Mouse (Mus musculus) thymus, postnatal 14 days (tissue): ENCODE measurements around the gene Npl.
"Not testable (repeated sequence)": the region's sequence is repeated elsewhere in the genome, so short reads cannot be mapped to it uniquely, and the experiment has no call there.

ENCODE experiments used
- DNase-seq: peaks from one replicate; pipeline ENCODE4 v3.0.0; 2021

Npl gene

DNA sequence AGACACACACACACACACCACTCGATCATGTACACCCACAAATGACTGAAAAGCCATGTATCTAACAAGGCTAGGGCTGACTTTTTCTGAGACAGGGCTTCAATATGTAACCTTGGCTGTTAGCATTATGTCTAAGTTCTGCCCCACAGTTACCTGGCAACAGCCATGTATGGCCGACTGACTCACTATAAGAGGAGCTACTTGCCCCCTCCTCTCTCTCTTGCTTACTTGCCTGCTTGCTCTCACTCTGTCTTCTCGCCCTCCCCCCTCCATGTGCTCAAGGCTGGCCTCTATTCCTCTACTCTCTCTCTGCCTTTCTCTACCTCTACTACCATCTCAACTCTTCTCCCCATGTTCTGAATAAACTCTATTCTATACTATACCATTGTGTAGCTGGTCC, 9.1 kb downstream of the Npl start:
- DNase-seq = no peak

GRCm38 (mm10) chr1:153539739-153540333, 10.0 kb downstream of the Npl start:
- DNase-seq = no peak

GRCm38 (mm10) chr1:153535611-153536010, 14.2 kb downstream of the Npl start:
- no peak for DNase-seq

GRCm38 (mm10) chr1:153532896-153533295, 16.9 kb downstream of the Npl start:
- not testable (repeated sequence) for DNase-seq

DNA sequence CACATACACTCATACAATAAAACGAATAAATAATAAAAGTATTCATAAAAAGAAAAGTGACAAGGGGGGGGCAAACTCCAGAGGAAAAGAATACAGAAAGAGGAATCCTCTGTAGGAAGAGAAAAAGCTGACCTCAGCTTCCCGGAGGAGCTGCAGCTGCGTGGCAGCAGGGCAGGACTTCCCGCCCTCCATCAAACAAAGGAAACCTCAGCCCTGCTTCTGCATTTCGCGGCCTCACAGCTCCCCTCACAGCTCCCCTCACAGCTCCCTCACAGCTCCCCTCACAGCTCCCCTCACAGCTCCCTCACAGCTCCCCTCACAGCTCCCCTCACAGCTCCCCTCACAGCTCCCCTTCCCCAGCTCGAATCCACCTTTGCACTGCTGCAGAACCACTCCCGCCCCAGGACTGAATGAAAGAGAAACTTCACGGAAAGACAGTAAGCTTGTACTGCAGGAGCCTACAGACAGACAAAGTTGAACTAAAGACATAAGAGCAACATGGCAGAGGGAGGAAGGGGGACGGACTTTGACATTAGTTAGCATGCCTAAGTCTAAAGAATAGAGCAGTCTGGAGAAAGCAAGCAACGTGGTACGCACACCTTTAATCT, 17.5 kb downstream of the Npl start:
- peak; percentile 84 for DNase-seq

DNA sequence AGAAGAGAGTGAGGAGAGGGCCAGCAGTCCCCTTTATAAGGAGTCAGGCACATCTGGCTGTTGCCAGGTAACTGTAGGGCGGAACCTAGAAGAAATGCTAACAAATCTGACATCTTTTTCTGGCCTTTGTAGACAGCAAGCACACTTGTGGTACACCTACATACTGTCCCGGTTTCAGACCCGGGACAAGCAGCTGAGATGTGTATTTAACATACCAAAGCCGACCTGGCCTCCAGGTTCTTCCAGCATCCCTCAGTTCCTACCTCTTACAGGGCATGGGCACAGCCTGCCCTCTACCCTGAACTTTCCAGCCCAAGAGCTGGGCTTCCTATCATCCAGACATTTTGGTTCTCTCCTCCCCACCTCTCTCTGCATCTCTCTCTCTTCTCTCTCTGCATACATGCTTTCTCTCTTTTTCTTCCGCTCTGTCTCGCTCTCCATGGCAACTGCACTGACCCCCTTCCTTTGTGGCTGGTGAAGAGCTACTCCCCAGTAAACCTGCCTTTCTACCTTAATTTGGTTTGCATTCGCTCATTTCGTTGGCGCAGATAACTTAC, 18.1 kb downstream of the Npl start:
- DNase-seq = peak; percentile 40

- DNase-seq = no peak
These were observed 27.7 kb downstream of the Npl start for GRCm38 (mm10) chr1:153522116-153522515.

DNA sequence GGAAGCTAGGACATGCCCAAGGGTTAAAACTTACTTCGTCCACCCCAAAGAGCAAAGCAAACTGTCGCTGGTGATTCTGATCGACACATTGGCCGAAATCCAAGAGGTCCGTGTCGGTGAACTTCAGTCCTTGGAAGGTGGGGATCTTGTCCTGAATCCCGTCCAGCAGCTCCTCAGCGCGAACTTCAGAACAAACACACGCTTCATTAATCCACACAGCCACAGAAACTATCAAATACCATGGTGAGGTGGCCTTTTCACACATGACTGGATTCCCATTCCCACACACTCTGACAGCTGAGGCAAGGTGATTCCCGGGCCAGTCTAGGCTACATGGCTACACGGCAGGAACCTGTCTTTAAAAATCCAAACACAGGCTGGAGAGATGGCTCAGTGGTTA, 34.5 kb downstream of the Npl start:
- no peak for DNase-seq

DNA sequence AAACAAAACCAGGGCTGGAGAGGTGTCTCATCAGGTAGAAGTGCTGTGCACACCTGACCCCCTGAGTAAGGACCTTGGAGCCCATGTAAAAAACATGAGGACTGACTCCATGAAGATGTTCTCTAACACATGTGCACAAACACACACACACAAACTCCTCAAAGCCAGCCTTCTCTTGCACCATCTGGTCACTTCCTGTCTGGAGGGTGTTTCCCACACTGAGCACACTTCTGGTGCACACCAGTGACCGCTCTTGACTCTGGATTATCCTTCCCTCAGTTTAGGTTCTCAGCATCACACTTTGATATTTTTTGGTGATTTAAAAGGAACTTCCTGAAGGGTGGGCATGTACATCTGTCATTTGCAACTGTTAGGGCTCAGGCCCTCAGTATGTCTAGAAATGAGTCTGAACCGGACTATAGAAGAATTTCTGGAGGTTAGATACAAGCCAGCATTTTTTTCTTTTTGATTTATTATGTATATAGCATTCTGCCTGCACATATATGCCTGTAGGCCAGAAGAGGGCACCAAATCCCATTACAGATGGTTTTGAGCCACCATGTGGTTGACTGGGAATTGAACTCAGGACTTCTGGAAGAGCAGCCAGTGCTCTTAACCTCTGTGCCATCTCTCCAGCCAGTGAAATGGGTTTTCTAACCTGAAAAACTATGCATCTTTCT, 39.4 kb downstream of the Npl start:
- DNase-seq = peak; percentile 37

GRCm38 (mm10) chr1:153509569-153509968, 40.3 kb downstream of the Npl start:
- DNase-seq = not testable (repeated sequence)

- no peak for DNase-seq
These were observed 40.8 kb downstream of the Npl start for GRCm38 (mm10) chr1:153509012-153509411.

- no peak for DNase-seq
These were observed 43.6 kb downstream of the Npl start for GRCm38 (mm10) chr1:153506266-153506665.

DNA sequence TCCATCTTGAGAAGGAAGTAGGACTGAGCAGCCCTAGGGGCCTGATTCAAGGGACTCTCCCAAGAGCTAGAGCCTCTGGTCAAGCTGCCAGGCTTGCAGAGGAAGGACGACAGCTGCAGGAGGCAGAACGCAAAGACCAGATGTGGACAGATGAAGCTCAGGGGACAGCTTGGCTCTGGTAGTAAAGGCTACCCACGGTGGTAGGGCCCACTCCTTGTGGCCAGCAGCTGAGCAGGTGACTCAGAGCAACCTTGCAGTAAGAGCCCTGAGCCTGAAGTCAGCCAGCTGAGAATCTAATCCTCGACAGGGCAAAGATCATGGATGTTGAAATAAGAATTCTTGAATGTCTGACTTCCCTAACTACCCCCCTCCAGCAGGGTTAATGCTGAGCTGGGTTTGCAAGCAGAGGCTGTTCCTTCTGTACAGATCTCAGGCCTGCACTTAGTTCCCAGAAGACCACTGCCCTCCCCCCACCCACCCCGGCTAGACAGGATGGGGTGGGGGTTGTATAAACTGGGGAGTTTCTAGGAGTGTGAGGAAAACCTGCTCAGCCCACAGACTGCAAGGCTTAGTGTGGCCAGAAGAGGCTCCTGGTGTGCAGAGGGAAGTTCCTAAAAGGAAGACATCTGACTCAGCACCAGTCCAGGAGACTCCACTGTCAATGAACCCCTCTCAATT, 48.1 kb downstream of the Npl start:
- DNase-seq = no peak

- no peak for DNase-seq
These were observed 49.8 kb downstream of the Npl start for GRCm38 (mm10) chr1:153500030-153500429.

DNA sequence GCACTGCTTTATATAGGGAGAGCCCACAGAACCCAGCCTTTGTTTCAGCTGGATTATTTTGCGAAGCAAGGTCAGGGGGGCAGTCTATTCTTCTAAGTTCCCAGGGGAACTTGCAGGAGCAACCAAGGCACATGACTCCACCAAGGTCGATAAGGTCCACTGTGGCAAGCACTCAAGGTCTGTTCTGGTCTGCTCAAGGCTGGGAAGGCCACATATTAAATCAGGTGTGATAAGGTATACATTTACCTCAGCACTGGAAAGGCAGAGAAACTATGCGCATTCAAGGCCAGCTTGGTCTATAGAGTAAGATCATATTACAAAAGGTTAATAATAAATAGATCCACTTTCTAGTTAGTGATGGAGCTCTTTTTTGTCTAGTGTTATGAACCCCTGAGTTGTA, 53.8 kb downstream of the Npl start:
- DNase-seq = no peak

GRCm38 (mm10) chr1:153493931-153494330, 55.9 kb downstream of the Npl start:
- no peak for DNase-seq

- DNase-seq = no peak
These were observed 56.5 kb downstream of the Npl start for GRCm38 (mm10) chr1:153493338-153493737.

DNA sequence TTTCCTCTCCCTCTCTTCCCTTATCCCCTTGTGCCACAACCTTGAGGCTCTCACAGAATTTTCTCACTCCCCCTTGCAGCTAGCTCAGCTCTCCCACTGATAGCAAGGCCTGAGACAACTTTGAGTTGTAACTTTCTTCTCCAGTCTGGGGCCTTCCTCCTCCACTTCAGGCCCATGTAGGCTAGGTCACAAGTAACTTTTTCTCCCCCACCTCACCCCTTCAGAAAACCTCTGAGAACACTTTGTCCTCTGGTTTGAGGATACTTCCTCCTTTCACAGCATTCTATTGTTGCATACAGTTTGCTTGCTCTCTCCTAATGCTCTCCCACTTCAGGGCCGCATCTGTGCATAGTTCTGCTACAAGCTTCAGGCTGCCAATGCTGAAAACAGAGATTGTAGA, 58.0 kb downstream of the Npl start:
- no peak for DNase-seq

GRCm38 (mm10) chr1:153491345-153491744, 58.5 kb downstream of the Npl start:
- no peak for DNase-seq

GRCm38 (mm10) chr1:153489963-153490362, 59.9 kb downstream of the Npl start:
- DNase-seq = no peak

GRCm38 (mm10) chr1:153489540-153489939, 60.3 kb downstream of the Npl start:
- no peak for DNase-seq

DNA sequence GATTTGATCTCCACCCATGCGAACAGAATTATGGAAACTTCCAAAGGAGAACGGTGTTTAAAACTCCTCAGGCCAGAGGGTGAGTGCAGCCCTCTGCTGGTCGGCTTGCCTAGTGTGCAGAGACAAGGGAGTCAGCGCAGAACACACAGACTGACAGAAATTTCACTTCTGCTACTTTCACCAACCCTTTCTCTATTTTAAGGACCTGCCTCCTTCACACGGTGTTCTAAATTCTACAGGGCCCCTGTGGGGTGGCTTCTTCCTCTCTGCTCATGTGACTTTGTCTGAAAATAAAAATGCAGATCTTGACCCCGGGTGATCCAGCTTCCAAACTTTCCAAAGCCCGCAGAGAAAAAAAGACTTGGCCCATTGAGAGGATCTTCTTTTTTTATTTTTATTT, 60.7 kb downstream of the Npl start:
- DNase-seq = peak; percentile 61

GRCm38 (mm10) chr1:153487500-153487879, 62.4 kb downstream of the Npl start, which contains the start of gene Dhx9:
Dhx9 (minus strand) TSS chr1:153487660.
- DNase-seq = peak; percentile 99
